Comparison of ENCODE assay signal across 25 mouse cellular contexts in genomic region chr11:49436411-49436810, GRCm38 (mm10). TPM values are rescaled to one million over a fixed set of nuclear protein-coding genes. Genes with fewer than 3 reads are reported as not detected.
DNase-seq lines count a peak whose midpoint lies in the region; ATAC-seq lines count a peak whose summit lies in the region.
"Had no signal": no experiment of that assay in that cellular context is flagged by ENCODE, and none has a peak within 500 bp of the region (broad histone marks: within the 10 kb centered on the region; RNA-seq: fewer than 3 reads in every experiment).

Olfr1388 (plus strand) TSS chr11:49436624.

- peak; percentile 22 for DNase-seq in heart, adult 8-10 months (ENCODE audit: low spot score)
- peak; percentile 3 for DNase-seq in 416B (ENCODE audit: low read depth)
- peak; percentile 7 for DNase-seq in NIH3T3 (ENCODE audit: low read depth)
- peak; percentile 29 to 38 for DNase-seq in adrenal gland, postnatal 36 days
- no peak for DNase-seq in urinary bladder, postnatal 36 days (ENCODE audit: low spot score in 2 of 2)
- DNase-seq: cerebellum, adult 18-20 months; gastrocnemius, postnatal 14 days; kidney, adult 18-20 months; kidney, postnatal 10 days; lung, adult 18-20 months; lung, postnatal 36 days; thymus, adult 2 months had no signal

- WGBS in heart, embryonic 11.5 days (ENCODE audit: insufficient replicate concordance): 60% methylated on average over 3 of the region's 3 CpGs
- WGBS in kidney, embryonic 16.5 days: 66% methylated on average over 3 of the region's 3 CpGs

- no peaks in the 10 kb centered on the region for H3K36me3 ChIP-seq in heart, embryonic 11.5 days (ENCODE audit: control insufficient read depth, insufficient read depth, low read length)
- no peaks in the 10 kb centered on the region for H3K36me3 ChIP-seq in kidney, embryonic 16.5 days (ENCODE audit: insufficient read depth, low read length)
- H3K36me3 ChIP-seq: heart, embryonic 13.5 days; hindbrain, embryonic 12.5 days; limb, embryonic 10.5 days; midbrain, embryonic 15.5 days had no signal

- H3K27me3 ChIP-seq in heart, embryonic 11.5 days (ENCODE audit: control insufficient read depth, insufficient read depth, low read length): no peaks in the 10 kb centered on the region
- no peaks in the 10 kb centered on the region for H3K27me3 ChIP-seq in kidney, embryonic 16.5 days (ENCODE audit: insufficient read depth, low read length)
- H3K27me3 ChIP-seq: forebrain, embryonic 13.5 days; heart, embryonic 13.5 days; hindbrain, embryonic 12.5 days; midbrain, embryonic 15.5 days; Patski had no signal

- H3K4me3 ChIP-seq in heart, embryonic 11.5 days (ENCODE audit: low read depth, low read length): no peak within 1 kb of the TSS
- H3K4me3 ChIP-seq in kidney, embryonic 16.5 days (ENCODE audit: low read length): no peak within 1 kb of the TSS
- H3K4me3 ChIP-seq: erythroblast, embryonic 14.5 days; forebrain, embryonic 13.5 days; heart, embryonic 13.5 days; hindbrain, embryonic 12.5 days; layer of hippocampus, adult 2 months; left cerebral cortex, adult 2 months; limb, embryonic 10.5 days; midbrain, embryonic 15.5 days; myocyte had no signal

- H3K27ac ChIP-seq in heart, embryonic 11.5 days (ENCODE audit: low read depth, low read length): no peak within 1 kb of the TSS
- no peak within 1 kb of the TSS for H3K27ac ChIP-seq in kidney, embryonic 16.5 days (ENCODE audit: low read length)
- H3K27ac ChIP-seq: forebrain, embryonic 13.5 days; heart, embryonic 13.5 days; hindbrain, embryonic 12.5 days; layer of hippocampus, adult 2 months; left cerebral cortex, adult 2 months; limb, embryonic 10.5 days; midbrain, embryonic 15.5 days had no signal

- H3K9me3 ChIP-seq in heart, embryonic 11.5 days (replicated peaks; ENCODE audit: control insufficient read depth, low read length): no peaks in the 10 kb centered on the region
- H3K9me3 ChIP-seq in kidney, embryonic 16.5 days (ENCODE audit: low read length): no peaks in the 10 kb centered on the region
- H3K9me3 ChIP-seq: heart, embryonic 13.5 days; hindbrain, embryonic 12.5 days; limb, embryonic 10.5 days; midbrain, embryonic 15.5 days had no signal

- no peak within 1 kb of the TSS for H3K9ac ChIP-seq in heart, embryonic 11.5 days (ENCODE audit: low read depth, low read length)
- H3K9ac ChIP-seq in kidney, embryonic 16.5 days (replicated peaks; ENCODE audit: low read length): no peak within 1 kb of the TSS
- H3K9ac ChIP-seq: forebrain, embryonic 13.5 days; heart, embryonic 13.5 days; hindbrain, embryonic 12.5 days; midbrain, embryonic 15.5 days had no signal

- no peak for ATAC-seq in heart, embryonic 11.5 days (replicated peaks; ENCODE audit: insufficient number of reproducible peaks, low FRiP score, low TSS enrichment)
- ATAC-seq in kidney, embryonic 16.5 days (ENCODE audit: low FRiP score, low TSS enrichment): no peak
- ATAC-seq: forebrain, embryonic 13.5 days; midbrain, embryonic 15.5 days; Patski had no signal

- no peak within 1 kb of the TSS for H3K4me2 ChIP-seq in heart, embryonic 11.5 days
- H3K4me2 ChIP-seq in kidney, embryonic 16.5 days (replicated peaks; ENCODE audit: low read depth, low read length): no peak within 1 kb of the TSS
- H3K4me2 ChIP-seq: forebrain, embryonic 13.5 days; heart, embryonic 13.5 days; hindbrain, embryonic 12.5 days; midbrain, embryonic 15.5 days had no signal

- no peaks in the 10 kb centered on the region for H3K4me1 ChIP-seq in heart, embryonic 11.5 days (ENCODE audit: control insufficient read depth, insufficient read depth, low read length)
- no peaks in the 10 kb centered on the region for H3K4me1 ChIP-seq in kidney, embryonic 16.5 days (ENCODE audit: insufficient read depth, low read length)
- H3K4me1 ChIP-seq: forebrain, embryonic 13.5 days; hindbrain, embryonic 12.5 days; limb, embryonic 10.5 days; midbrain, embryonic 15.5 days had no signal

RNA-seq across cellular contexts. Expression of gene Olfr1388, which starts in this region (rescaled TPM):
- total RNA-seq in heart, adult 8-10 months (2022): under 1 TPM in 3 of 4 experiments, not detected in 1; 0.12 to 0.26 (median 0.16) TPM
- 0.07 TPM in 1 of 2 replicates, not detected in the other for polyA plus RNA-seq in heart, embryonic 11.5 days (2014; fragmentation: Nextera tagmentation; extraction: Ambion mirVana)
- total RNA-seq in adrenal gland, postnatal 36 days (2021): under 1 TPM in 1 of 2 experiments, not detected in 1; 0.13 TPM
- 0.05 TPM in 1 of 2 replicates, not detected in the other for polyA plus RNA-seq in kidney, embryonic 16.5 days (2015; fragmentation: Nextera tagmentation; extraction: Ambion mirVana)
- total RNA-seq: liver, adult 2 months had no signal
- polyA plus RNA-seq: erythroblast, embryonic 14.5 days; heart, embryonic 13.5 days; liver, adult 2 months; Patski had no signal

Comparison
In these comparisons a context has a peak if more than half of its experiments do, and no peak if none do; other contexts are left out.
1. Peak in DNase-seq in heart, adult 8-10 months; RNA of the gene not detected or under 1 TPM.
2. Peak in DNase-seq in adrenal gland, postnatal 36 days; RNA of the gene not detected or under 1 TPM.
3. DNase-seq: peak in 416B (single experiment) and NIH3T3 (single experiment); none in urinary bladder, postnatal 36 days (0 of 2).